Mouse (Mus musculus) forebrain, embryonic 10.5 days (tissue): ENCODE data around the gene Zswim5. TPM values are rescaled to one million over a fixed set of nuclear protein-coding genes. Genes with fewer than 3 reads are reported as not detected.
"Not testable (repeated sequence)": the region's sequence is repeated elsewhere in the genome, so short reads cannot be mapped to it uniquely, and the experiment has no call there.

Experiments used
- DNase-seq: peaks from one replicate; pipeline ENCODE4 v3.0.0-alpha.2; 2017; ENCODE audit warnings: low spot score; ENCODE audit errors: extremely low spot score
- H3K27ac ChIP-seq: fragments of 300-500 bp; sonication (generic); 2 replicates; pipeline ENCODE4 v1.5.1; 2016; ENCODE audit warnings: mild to moderate bottlenecking
- H3K27me3 ChIP-seq: fragments of 300-500 bp; sonication (generic); 2 replicates; pipeline ENCODE4 v1.6.1; 2016; ENCODE audit warnings: mild to moderate bottlenecking; ENCODE audit not compliant: poor library complexity, severe bottlenecking
- H3K36me3 ChIP-seq: fragments of 300-500 bp; sonication (generic); replicated peaks from 2 replicates; pipeline ENCODE4 v1.6.1; 2016; ENCODE audit warnings: mild to moderate bottlenecking, moderate library complexity
- H3K4me1 ChIP-seq: fragments of 300-500 bp; sonication (generic); 2 replicates; pipeline ENCODE4 v1.6.1; 2016
- H3K4me3 ChIP-seq: fragments of 300-500 bp; sonication (generic); 2 replicates; pipeline ENCODE4 v1.5.1; 2016; ENCODE audit warnings: mild to moderate bottlenecking, moderate library complexity
- H3K9me3 ChIP-seq: fragments of 300-500 bp; sonication (generic); 2 replicates; pipeline ENCODE4 v1.6.1; 2016; ENCODE audit warnings: mild to moderate bottlenecking, moderate library complexity
- WGBS: fragments of 180-500 bp; shearing (Covaris S2); methylation state at CpG from one replicate; pipeline ENCODE4 v1.1.7; 2016; 5-methylcytosine and 5-hydroxymethylcytosine counted together
- polyA plus RNA-seq: library from polyadenylated mRNA; unstranded; fragments of >200 nt; fragmentation: Nextera tagmentation; extraction: Ambion mirVana; gene quantifications from 2 replicates; pipeline ENCODE4 v1.2.1, GENCODE M21; 2016

The Zswim5 gene
- 5.5 and 5.7 TPM in 2 replicates for polyA plus RNA-seq

DNA sequence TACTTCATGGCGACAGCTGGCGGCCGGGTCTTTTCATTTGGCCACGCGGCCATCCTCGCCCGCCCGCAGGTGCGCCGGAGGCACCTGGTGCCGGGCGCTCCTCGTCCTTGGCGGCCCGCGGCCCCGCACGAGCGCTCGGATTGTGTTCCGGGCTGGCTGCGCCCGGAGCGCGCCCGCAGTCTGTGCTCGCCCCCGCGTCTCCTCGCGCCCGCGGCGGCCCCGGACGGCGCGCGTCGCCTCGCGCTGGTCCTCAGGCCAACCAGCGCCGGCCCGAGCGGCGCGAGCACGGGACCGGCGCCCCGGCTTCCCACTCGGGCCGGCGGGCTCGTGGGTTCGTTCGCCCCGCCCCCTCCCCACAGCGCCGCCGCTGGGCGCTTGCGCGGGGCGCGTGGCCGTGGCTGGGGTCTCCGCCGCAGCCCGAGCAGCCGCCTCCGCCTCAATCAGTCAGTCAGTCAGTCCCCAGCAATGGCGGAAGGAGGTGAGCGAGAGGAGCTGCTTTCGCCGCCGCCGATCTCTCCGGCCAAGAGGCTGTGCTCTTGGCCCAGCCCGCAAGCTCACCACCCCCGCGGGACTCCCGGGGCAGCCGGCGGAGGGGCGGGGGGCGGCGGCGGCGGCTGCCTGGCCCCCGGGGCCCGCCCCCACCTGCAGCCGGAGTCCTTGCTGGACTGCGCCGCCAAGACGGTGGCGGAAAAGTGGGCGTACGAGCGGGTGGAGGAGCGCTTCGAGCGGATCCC is at the start of gene Zswim5:
Zswim5 (plus strand) TSS at position 382 of the 734 bp plus-strand sequence.
- H3K36me3 ChIP-seq: no peaks in the 10 kb centered on the region
- peak within 1 kb of the TSS; percentile 98 for H3K27ac ChIP-seq
- DNase-seq: peak; percentile 73
- peak within 1 kb of the TSS; percentile 92 for H3K4me3 ChIP-seq
- peaks cover 17% of the 10 kb centered on the region for H3K27me3 ChIP-seq
- H3K9me3 ChIP-seq: no peaks in the 10 kb centered on the region
- WGBS: under 1% methylated on average over 104 of the region's 104 CpGs
- H3K4me1 ChIP-seq: peaks cover 24% of the 10 kb centered on the region

DNA sequence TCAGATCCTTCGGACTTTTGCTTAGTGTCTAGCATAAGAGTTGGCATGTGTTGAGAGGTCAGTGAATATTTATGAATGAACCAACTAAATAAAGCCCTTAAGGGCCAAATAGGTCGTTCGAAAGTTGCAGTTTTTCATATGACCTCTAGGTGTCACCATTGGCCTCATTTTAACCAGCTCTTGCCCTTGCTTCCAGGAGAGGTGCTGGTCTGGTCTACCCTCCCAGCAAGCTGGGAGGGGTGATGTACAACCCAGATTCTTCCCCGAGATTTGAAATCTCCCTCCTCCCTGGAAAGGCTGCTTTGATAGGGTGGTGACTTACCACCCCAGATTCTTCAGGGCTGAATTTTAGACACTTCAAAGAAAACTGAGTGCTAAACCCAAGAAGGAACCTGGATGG is 49.4 kb upstream of the Zswim5 start:
- Histone ChIP-seq H3K27me3 (peaks cover 10% of the 10 kb centered on the region; the same call in 1 of the 2 replicates), H3K9me3 (no peaks in the 10 kb centered on the region), H3K4me1 (peaks cover 58% of the 10 kb centered on the region), H3K27ac (no peak overlapping the region), H3K4me3 (no peak overlapping the region), H3K36me3 (no peaks in the 10 kb centered on the region)
- DNase-seq: peak; percentile 36
- 3% methylated on average over 4 of the region's 4 CpGs for WGBS

DNA sequence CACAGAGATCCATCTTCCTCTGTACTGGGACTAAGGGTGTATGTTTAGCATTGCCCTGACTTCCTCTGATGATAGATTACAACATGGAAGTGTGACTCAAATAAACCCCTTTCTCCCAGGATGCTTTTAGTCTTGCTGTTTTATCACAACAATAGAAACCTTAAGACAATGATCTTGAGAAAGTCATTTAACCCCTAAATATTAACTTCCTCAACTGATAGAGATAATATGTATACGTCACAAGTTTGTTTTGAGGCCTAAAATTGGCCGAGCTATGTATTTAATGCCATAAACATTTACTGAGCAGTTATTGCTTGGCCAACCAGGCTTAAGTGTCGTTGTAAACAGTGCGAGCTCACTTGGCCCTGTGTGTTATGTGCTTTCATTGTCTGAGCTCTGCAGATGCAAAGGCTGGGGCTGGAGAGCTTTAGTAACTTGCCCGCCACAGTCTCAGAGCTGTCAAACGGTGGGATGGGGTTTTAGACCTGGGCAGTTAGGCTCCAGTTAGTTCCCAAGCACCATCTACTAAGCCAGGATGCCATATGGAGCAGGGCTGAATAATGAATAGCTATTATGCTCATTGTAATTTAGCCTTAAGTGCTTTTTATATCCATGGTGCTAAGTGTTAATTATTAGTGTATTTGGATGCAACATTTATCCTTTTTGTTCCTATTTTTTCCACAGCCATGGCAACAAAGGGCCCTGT is 47.7 kb upstream of the Zswim5 start:
- Histone ChIP-seq H3K4me1 (peaks cover 52% of the 10 kb centered on the region), H3K27ac (peak overlapping the region; percentile 74), H3K9me3 (no peaks in the 10 kb centered on the region), H3K27me3 (0 out of 2 replicates have a peak, but pooled peaks cover 5% of the 10 kb centered on the region), H3K36me3 (no peaks in the 10 kb centered on the region), H3K4me3 (no peak overlapping the region)
- WGBS: 42% methylated on average over 6 of the region's 6 CpGs
- DNase-seq: no peak

DNA sequence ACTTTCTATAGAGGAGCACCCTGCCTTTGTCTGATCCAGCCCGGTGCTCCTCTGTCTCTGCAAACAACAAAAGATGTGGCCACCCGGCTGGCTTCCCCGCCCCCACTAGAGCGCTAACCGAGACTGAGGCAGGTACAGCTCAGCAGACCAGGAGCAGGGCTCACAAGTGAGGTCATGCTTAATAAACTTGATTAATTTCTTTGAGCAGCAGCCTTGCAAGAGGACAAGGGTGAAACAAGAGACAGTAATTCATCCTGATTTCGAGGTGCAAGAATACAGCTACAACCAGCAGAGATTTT is 47.2 kb upstream of the Zswim5 start:
- Histone ChIP-seq H3K4me1 (peaks cover 47% of the 10 kb centered on the region), H3K4me3 (0 out of 2 replicates have a peak overlapping the region, but pooled peaks have one; percentile 3), H3K9me3 (no peaks in the 10 kb centered on the region), H3K27me3 (0 out of 2 replicates have a peak, but pooled peaks cover 5% of the 10 kb centered on the region), H3K36me3 (no peaks in the 10 kb centered on the region), H3K27ac (peak overlapping the region; percentile 74)
- WGBS: 10% methylated on average over 6 of the region's 6 CpGs
- peak; percentile 49 for DNase-seq

DNA sequence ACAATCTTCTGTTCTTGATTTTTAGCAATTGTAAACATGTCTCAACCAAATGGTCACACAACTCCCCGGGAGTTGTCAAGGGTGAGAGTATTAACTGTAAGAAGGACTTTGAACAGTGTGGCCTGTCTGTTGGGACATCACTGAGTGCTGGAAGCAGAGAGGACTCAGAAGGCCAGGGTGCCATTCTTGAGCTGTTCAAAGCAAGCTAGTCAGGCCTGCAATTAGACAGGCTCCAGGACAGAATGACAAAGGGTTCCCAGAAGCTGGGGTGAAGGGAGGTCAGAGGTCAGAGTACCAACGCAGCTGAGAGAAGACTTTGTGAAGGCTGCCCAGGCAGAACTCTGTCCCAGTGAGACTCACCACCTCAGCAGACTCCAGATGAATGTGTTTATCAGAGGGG is 38.2 kb upstream of the Zswim5 start:
- Histone ChIP-seq H3K27ac (no peak overlapping the region), H3K4me1 (peaks cover 11% of the 10 kb centered on the region), H3K4me3 (no peak overlapping the region), H3K9me3 (no peaks in the 10 kb centered on the region), H3K27me3 (peaks cover 21% of the 10 kb centered on the region), H3K36me3 (no peaks in the 10 kb centered on the region)
- no peak for DNase-seq
- 24% methylated on average over 2 of the region's 2 CpGs for WGBS

DNA sequence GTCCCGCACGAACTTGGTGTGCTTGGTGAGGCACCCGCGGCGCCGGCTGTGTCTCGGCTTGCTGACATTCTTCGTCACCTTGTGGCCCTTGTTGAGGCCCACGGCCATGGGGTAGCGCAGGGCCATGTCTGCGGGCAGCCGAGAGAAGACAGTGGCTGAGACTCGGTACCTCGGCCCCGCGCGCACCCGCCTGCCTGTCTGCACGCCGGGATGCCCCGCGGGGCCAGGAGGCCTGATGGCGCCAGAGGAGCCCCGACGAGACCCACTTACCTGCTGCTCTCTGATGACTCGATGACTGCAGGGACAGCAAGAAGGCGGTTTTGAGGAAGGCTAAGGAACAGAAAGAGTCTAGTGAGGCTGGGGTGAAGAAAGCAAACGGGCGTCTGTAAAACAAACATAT is 37.1 kb upstream of the Zswim5 start:
- 33% methylated on average over 24 of the region's 29 CpGs for WGBS
- not testable (repeated sequence) for H3K27ac ChIP-seq, H3K9me3 ChIP-seq, H3K36me3 ChIP-seq, DNase-seq
- H3K4me1 ChIP-seq: peaks cover 11% of the 10 kb centered on the region
- H3K4me3 ChIP-seq: 0 out of 2 replicates have a peak overlapping the region, but pooled peaks have one; percentile 18
- peaks cover 21% of the 10 kb centered on the region for H3K27me3 ChIP-seq

DNA sequence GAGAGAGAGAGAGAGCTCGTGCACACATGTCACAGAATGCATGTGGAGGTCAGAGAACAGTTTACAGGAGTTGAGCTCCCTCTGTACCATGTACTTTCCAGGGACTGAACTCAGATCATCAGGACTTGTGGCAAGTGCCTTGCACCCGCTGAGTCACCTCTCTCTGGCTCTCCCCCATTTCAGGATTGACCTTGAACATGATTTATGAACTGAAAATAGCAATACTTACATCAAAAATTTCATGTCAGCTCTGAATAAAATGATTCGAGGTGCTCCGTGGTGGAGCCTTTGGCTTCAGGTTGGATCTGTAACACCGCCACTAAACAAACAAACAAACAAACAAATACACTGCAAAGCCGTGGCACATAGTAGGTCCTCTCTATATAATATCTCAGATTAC is 36.3 kb upstream of the Zswim5 start:
- no peaks in the 10 kb centered on the region for H3K36me3 ChIP-seq
- no peak overlapping the region for H3K4me3 ChIP-seq
- peaks cover 11% of the 10 kb centered on the region for H3K4me1 ChIP-seq
- no peak for DNase-seq
- H3K27me3 ChIP-seq: peaks cover 21% of the 10 kb centered on the region
- 86% methylated on average over 6 of the region's 6 CpGs for WGBS
- H3K27ac ChIP-seq: no peak overlapping the region
- no peaks in the 10 kb centered on the region for H3K9me3 ChIP-seq

DNA sequence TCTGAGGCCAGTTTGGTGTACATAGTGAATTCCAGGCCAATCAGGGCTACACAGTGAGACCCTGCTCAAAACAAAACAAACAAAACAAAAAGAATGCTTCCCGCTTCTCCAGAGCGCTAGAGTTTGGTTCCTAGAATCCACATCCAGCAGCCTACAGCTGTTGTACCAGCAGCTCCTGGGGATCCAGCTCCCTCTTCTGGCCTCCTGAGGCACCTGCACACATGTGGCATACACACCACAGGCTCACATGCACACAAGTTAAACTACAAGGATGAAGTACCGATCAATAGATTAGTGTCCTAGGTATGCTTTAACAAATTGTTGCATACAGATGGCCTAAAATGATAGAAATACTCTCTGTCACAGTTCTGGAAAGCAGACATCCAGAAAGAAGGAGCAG is 32.9 kb upstream of the Zswim5 start:
- no peak overlapping the region for H3K4me3 ChIP-seq
- peaks cover 6% of the 10 kb centered on the region for H3K4me1 ChIP-seq
- no peaks in the 10 kb centered on the region for H3K9me3 ChIP-seq
- no peak for DNase-seq
- H3K27ac ChIP-seq: no peak overlapping the region
- H3K27me3 ChIP-seq: peaks cover 17% of the 10 kb centered on the region
- WGBS: 97% methylated on average over 3 of the region's 3 CpGs
- no peaks in the 10 kb centered on the region for H3K36me3 ChIP-seq

DNA sequence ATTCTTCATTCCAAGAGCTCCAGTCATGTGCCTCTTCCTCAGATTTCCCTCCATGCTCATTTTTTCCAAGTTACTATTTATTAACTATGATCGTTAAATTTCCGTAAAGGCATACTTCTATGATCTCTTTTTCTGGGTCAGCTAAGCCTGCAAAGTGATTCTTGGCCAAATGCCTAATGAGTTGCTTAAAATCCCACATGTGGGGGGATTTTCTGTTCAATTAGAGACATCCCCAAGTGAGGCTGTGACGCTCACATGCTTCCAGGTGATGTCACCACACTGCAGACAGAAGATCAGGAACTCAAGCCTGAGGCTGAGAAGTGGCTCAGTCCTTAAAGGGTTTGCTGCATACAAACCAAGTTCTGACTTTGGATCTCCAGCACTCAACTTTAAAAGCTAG is 27.3 kb upstream of the Zswim5 start:
- no peaks in the 10 kb centered on the region for H3K27me3 ChIP-seq
- no peaks in the 10 kb centered on the region for H3K36me3 ChIP-seq
- no peak overlapping the region for H3K4me3 ChIP-seq
- no peaks in the 10 kb centered on the region for H3K9me3 ChIP-seq
- WGBS: 78% methylated on average over 3 of the region's 3 CpGs
- no peak for DNase-seq
- no peak overlapping the region for H3K27ac ChIP-seq
- peaks cover 14% of the 10 kb centered on the region for H3K4me1 ChIP-seq

DNA sequence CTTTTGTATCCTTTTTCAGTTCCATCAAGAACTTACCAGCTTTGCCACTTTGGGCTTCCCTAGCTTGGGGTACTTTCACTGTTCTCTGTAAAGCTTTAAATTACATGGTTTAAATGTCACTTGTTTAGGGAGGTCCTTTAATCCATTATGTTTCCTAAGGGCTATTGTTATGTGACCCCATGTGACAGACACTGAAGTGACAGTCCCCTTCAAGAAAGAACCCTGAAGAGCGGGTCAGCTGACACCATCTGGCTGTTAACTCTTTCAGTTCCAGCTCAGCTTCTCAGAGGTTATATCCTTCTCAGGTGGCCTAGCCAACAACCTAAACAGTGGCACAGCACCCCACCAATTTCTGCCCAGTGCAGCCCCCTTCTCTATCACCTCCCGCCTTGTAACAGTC is 22.9 kb upstream of the Zswim5 start:
- Histone ChIP-seq H3K4me1 (peaks cover 15% of the 10 kb centered on the region), H3K36me3 (no peaks in the 10 kb centered on the region), H3K9me3 (no peaks in the 10 kb centered on the region), H3K27ac (no peak overlapping the region), H3K27me3 (no peaks in the 10 kb centered on the region), H3K4me3 (no peak overlapping the region)
- WGBS: 17% methylated on average over 2 of the region's 2 CpGs
- no peak for DNase-seq

DNA sequence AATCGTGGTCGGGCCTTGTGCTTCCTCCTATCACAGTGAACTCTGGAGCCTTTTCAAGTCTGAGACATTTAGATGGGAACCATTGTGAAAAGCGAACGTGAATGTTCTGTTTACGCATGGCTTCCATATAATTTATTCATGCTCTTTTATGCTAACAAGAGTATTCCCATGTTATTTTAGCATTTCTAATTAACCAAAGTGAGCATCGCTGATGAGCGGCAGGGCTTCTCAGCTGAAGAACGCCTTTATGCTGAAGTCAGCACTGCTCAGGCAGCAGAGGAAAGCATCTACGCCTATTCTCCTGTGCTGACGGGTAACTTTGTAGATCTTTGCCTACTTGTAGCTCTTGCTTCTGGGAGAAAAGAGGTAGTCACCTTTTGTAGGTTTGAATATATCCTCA is 20.0 kb upstream of the Zswim5 start:
- no peak for DNase-seq
- Histone ChIP-seq H3K36me3 (no peaks in the 10 kb centered on the region), H3K4me3 (no peak overlapping the region), H3K4me1 (peaks cover 15% of the 10 kb centered on the region), H3K27me3 (no peaks in the 10 kb centered on the region), H3K9me3 (no peaks in the 10 kb centered on the region), H3K27ac (no peak overlapping the region)
- 91% methylated on average over 10 of the region's 10 CpGs for WGBS

DNA sequence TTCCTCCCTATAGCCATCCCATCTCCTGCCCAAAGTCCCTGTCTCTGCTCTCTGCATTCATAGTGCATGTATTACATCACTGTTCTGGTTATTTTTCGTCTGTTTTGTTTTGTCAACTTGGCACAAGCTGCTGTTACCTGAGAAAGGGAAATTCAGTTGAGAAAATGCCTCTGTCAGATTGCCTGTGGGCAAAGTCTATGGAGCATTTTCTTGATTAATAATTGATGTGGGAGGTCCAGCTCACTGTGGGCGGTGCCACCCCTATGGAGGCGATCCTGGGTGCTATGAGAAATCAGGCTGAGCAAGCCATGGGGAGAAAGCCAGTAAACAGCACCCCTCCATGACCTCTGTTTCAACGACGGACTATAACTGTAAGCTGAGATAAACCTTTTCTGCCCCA is 17.5 kb upstream of the Zswim5 start:
- Histone ChIP-seq H3K4me1 (peaks cover 3% of the 10 kb centered on the region), H3K4me3 (no peak overlapping the region), H3K9me3 (no peaks in the 10 kb centered on the region), H3K27me3 (no peaks in the 10 kb centered on the region), H3K27ac (no peak overlapping the region), H3K36me3 (no peaks in the 10 kb centered on the region)
- no peak for DNase-seq
- 86% methylated on average over 5 of the region's 5 CpGs for whole genome bisulfite sequencing

DNA sequence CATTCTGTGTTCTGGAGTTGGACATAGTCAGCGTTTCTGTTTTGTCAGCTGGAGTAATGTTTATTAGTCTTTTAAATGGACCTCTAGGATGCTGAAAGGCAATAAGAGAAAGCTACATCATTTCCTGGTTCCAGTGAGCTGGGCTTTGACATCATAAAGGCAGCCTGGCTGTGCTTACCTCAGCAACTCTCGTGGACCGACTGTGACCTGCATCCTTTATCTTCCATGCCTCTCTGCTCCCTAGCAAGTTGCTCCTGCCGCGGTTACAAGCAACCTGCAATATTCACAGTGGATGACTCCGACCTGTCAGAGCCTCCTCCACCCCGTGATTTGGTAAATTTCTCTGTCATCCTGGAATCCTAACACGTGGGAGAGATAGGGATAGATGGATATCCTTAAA is 15.2 kb upstream of the Zswim5 start:
- WGBS: 80% methylated on average over 8 of the region's 8 CpGs
- no peak for DNase-seq
- no peak overlapping the region for H3K4me3 ChIP-seq
- no peaks in the 10 kb centered on the region for H3K4me1 ChIP-seq
- no peaks in the 10 kb centered on the region for H3K27me3 ChIP-seq
- no peaks in the 10 kb centered on the region for H3K9me3 ChIP-seq
- H3K36me3 ChIP-seq: no peaks in the 10 kb centered on the region
- no peak overlapping the region for H3K27ac ChIP-seq
